In the genomic region with DNA sequence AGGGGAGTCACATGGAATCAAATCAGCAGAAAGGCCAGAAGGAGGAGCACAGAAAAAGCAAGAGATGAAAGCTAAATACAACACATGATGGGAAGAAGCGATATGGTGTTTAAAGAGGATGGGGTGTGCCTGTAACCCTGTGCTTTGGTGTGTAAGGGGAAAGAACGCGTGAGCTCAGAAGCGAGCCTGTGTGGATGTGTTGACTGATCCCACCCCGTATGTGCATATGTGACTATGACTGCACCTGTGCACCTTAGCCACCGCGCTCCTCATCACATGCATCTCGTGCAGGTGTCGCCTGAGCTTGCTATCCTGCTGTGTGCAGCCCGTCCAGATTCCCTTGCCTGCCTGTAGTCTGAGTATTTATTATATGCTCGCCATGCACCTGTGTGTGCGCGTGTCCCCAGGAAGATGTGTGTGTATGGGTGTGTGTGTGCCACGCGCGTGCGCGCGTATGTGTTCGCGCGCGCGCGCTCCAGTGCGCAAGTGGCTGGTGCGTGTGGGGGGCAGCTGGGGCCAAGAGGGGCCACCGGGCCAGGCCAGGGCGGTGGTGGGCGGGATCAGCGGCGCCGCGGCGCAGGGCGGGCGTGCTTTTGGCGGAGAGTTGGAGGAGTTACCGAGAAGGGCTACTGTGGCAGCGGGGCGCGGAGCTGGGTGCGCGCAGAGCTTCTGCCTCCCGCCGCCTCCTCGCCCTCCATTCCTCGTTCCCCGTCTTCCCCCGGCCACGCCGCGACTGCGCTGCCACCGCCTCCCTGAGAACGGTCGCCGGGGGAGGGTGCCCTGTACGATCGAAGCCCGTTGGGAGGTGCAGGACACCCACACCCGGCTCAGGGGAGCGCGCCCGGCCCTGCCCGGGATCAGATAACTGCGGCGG, we compare ENCODE assay signal across 8 mouse cellular contexts. TPM values are rescaled to one million over a fixed set of nuclear protein-coding genes. Genes with fewer than 3 reads are reported as not detected.
A peak's percentile ranks its signal among the peaks of the same experiment; 100 is the strongest.
DNase-seq lines count a peak whose midpoint lies in the region; ATAC-seq and TF ChIP-seq lines count a peak whose summit lies in the region.

No protein-coding gene starts in this region.

- no peaks in the 10 kb centered on the region for H3K9me3 ChIP-seq in embryonic facial prominence, embryonic 13.5 days
- no peaks in the 10 kb centered on the region for H3K9me3 ChIP-seq in heart, postnatal 0 days (replicated peaks; ENCODE audit: control insufficient read depth, low read length)

- no peak for ATAC-seq in embryonic facial prominence, embryonic 13.5 days (ENCODE audit: insufficient number of reproducible peaks, insufficient read depth, low FRiP score, low TSS enrichment, low read depth)
- ATAC-seq in heart, postnatal 0 days (ENCODE audit: insufficient read depth, low read depth), result peak; percentile 54

- H3K36me3 ChIP-seq in testis, adult 2 months (ENCODE audit: control insufficient read depth, insufficient read depth, low read length), result no peaks in the 10 kb centered on the region
- no peaks in the 10 kb centered on the region for H3K36me3 ChIP-seq in embryonic facial prominence, embryonic 13.5 days
- no peaks in the 10 kb centered on the region for H3K36me3 ChIP-seq in heart, postnatal 0 days (replicated peaks; ENCODE audit: control insufficient read depth, insufficient read depth, low read length)

- WGBS in embryonic facial prominence, embryonic 13.5 days, result 1% methylated on average over 56 of the region's 68 CpGs
- 4% methylated on average over 58 of the region's 68 CpGs for WGBS in heart, postnatal 0 days
- whole genome bisulfite sequencing in olfactory bulb, adult 2 months, result 2% methylated on average over 68 of the region's 68 CpGs

- intact Hi-C loops in left cerebral cortex, postnatal 25 days (cut with DNase I), result no loop called here

- no peaks in the 10 kb centered on the region for H3K27me3 ChIP-seq in testis, adult 2 months (ENCODE audit: control insufficient read depth, insufficient read depth, low read length)
- H3K27me3 ChIP-seq in embryonic facial prominence, embryonic 13.5 days, result peaks cover 94% of the 10 kb centered on the region
- peaks cover 34% of the 10 kb centered on the region for H3K27me3 ChIP-seq in heart, postnatal 0 days (ENCODE audit: control insufficient read depth, insufficient read depth, low read length)

- H3K4me2 ChIP-seq in embryonic facial prominence, embryonic 13.5 days, result peak overlapping the region; percentile 100
- peak overlapping the region; percentile 68 for H3K4me2 ChIP-seq in heart, postnatal 0 days (ENCODE audit: low read depth, low read length)

- peaks cover 9% of the 10 kb centered on the region for H3K4me1 ChIP-seq in testis, adult 2 months (ENCODE audit: control insufficient read depth, insufficient read depth, low read length)
- H3K4me1 ChIP-seq in embryonic facial prominence, embryonic 13.5 days, result peaks cover 23% of the 10 kb centered on the region
- peaks cover 47% of the 10 kb centered on the region for H3K4me1 ChIP-seq in heart, postnatal 0 days (ENCODE audit: control insufficient read depth, insufficient read depth)
- H3K4me1 ChIP-seq in olfactory bulb, adult 2 months (ENCODE audit: control insufficient read depth, insufficient read depth, low read length), result peaks cover 36% of the 10 kb centered on the region

- TF ChIP-seq CTCF in testis, adult 2 months (IDR thresholded peaks at IDR 0.05; ENCODE audit: control insufficient read depth, insufficient read depth, insufficient replicate concordance, low read depth, low read length), result no peak
- no peak for TF ChIP-seq CTCF in heart, postnatal 0 days (IDR thresholded peaks at IDR 0.05; ENCODE audit: low read depth)
- TF ChIP-seq CTCF in olfactory bulb, adult 2 months (IDR thresholded peaks at IDR 0.05; ENCODE audit: insufficient read depth, low read depth, low read length), result no peak

- peak overlapping the region; percentile 24; the same call in 1 of the 2 replicates for H3K4me3 ChIP-seq in testis, adult 2 months (ENCODE audit: control insufficient read depth, low read depth, low read length)
- peak overlapping the region; percentile 62 for H3K4me3 ChIP-seq in embryonic facial prominence, embryonic 13.5 days
- H3K4me3 ChIP-seq in heart, postnatal 0 days (ENCODE audit: low read depth, low read length), result peak overlapping the region; percentile 78
- peak overlapping the region; percentile 81 for H3K4me3 ChIP-seq in olfactory bulb, adult 2 months (ENCODE audit: insufficient read depth, low read depth, low read length)

- TF ChIP-seq EP300 in heart, postnatal 0 days (IDR thresholded peaks at IDR 0.05; ENCODE audit: low read depth), result no peak

- no peak overlapping the region for H3K27ac ChIP-seq in testis, adult 2 months (ENCODE audit: control insufficient read depth, insufficient read depth, low read depth, low read length)
- H3K27ac ChIP-seq in embryonic facial prominence, embryonic 13.5 days, result no peak overlapping the region
- peak overlapping the region; percentile 66 for H3K27ac ChIP-seq in heart, postnatal 0 days (ENCODE audit: low read depth)
- H3K27ac ChIP-seq in olfactory bulb, adult 2 months (ENCODE audit: insufficient read depth, low read depth, low read length), result peak overlapping the region; percentile 25; the same call in 1 of the 2 replicates

- TF ChIP-seq POLR2A in testis, adult 2 months (IDR thresholded peaks at IDR 0.05; ENCODE audit: control insufficient read depth, low read depth, low read length), result no peak
- 0 out of 2 replicates have a peak, but pooled peaks have one; percentile 17 for TF ChIP-seq POLR2A in olfactory bulb, adult 2 months (IDR thresholded peaks at IDR 0.05; ENCODE audit: insufficient read depth, low read depth, low read length)

- H3K9ac ChIP-seq in embryonic facial prominence, embryonic 13.5 days, result peak overlapping the region; percentile 63
- peak overlapping the region; percentile 78 for H3K9ac ChIP-seq in heart, postnatal 0 days (replicated peaks; ENCODE audit: low read depth, low read length)

- no peak for DNase-seq in testis, postnatal 14 days (ENCODE audit: low spot score)
- DNase-seq in heart, postnatal 0 days (ENCODE audit: low spot score), result no peak
- DNase-seq in left cerebral cortex, postnatal 25 days (ENCODE audit: low spot score in 2 of 2), result peak; percentile 56
- no peak for DNase-seq in ovary, postnatal 10 days (ENCODE audit: low spot score)
- DNase-seq in spleen, postnatal 36 days (ENCODE audit: low spot score in 2 of 2), result no peak

RNA-seq across cellular contexts. Expression of a gene that starts 0.5 kb away (rescaled TPM):
- polyA plus RNA-seq in testis, adult 2 months (2012; rRNA removed), result 0.15 and 0.16 TPM in 2 replicates
- polyA plus RNA-seq in embryonic facial prominence, embryonic 13.5 days (2015; fragmentation: Nextera tagmentation; extraction: Ambion mirVana), result 0.20 and 0.21 TPM in 2 replicates
- total RNA-seq in heart, postnatal 0 days (2014; rRNA removed; ENCODE audit: low replicate concordance), result 38.9 and 69.3 TPM in 2 replicates
- polyA plus RNA-seq in heart, postnatal 0 days (2015; fragmentation: Nextera tagmentation; extraction: Ambion mirVana), result 9.5 and 10.8 TPM in 2 replicates
- 10 to 100 TPM; 17.4 to 19.6 TPM for total RNA-seq in left cerebral cortex, postnatal 25 days (2021)
- not detected in 2 replicates for polyA plus RNA-seq in olfactory bulb, adult 2 months (2012; ENCODE audit: insufficient read depth, insufficient read length, low replicate concordance, missing spikeins)

Comparison
In these comparisons a context has a peak if more than half of its experiments do, and no peak if none do; other contexts are left out.
1. H3K27ac ChIP-seq: peak in heart, postnatal 0 days (single experiment) and olfactory bulb, adult 2 months (single experiment); none in testis, adult 2 months (single experiment) and embryonic facial prominence, embryonic 13.5 days (single experiment).
2. H3K4me3 ChIP-seq: peak in every context shown above with its lines; median percentile 81 in olfactory bulb, adult 2 months; 78 in heart, postnatal 0 days; 62 in embryonic facial prominence, embryonic 13.5 days; 24 in testis, adult 2 months.
3. DNase-seq: peak in left cerebral cortex, postnatal 25 days (2 of 2); none in testis, postnatal 14 days (single experiment), heart, postnatal 0 days (single experiment), ovary, postnatal 10 days (single experiment) and spleen, postnatal 36 days (0 of 2).